Mouse (Mus musculus): ENCODE data around the gene Pan2. TPM values are rescaled to one million over a fixed set of nuclear protein-coding genes. Genes with fewer than 3 reads are reported as not detected.

The Pan2 gene
- total and polyA plus RNA-seq, 2 experiments from 2014 or later, result 13.4 to 19.0 TPM

GRCm38 (mm10) chr10:128262300-128262699 is 40.8 kb upstream of the Pan2 start:
- Histone ChIP-seq H3K9ac (replicated peaks; ENCODE audit: low read length, poor library complexity, severe bottlenecking) (no peak overlapping the region), H3K4me1 (ENCODE audit: insufficient read depth, low read length) (no peaks in the 10 kb centered on the region), H3K4me3 (ENCODE audit: low read depth, low read length) (no peak overlapping the region), H3K36me3 (ENCODE audit: insufficient read depth, low read length) (no peaks in the 10 kb centered on the region), H3K4me2 (ENCODE audit: low read depth, low read length, poor library complexity, severe bottlenecking) (no peak overlapping the region), H3K9me3 (ENCODE audit: low read length) (no peaks in the 10 kb centered on the region), H3K27ac (ENCODE audit: low read depth, low read length) (no peak overlapping the region), H3K27me3 (ENCODE audit: insufficient read depth, low read length) (no peaks in the 10 kb centered on the region)
- ATAC-seq (ENCODE audit: low FRiP score) (no peak), DNase-seq (ENCODE audit: low spot score) (no peak)
- WGBS, result 85% methylated on average over 22 of the region's 22 CpGs
- no peak for TF ChIP-seq CTCF (IDR thresholded peaks at IDR 0.05)

- Histone ChIP-seq H3K27ac (ENCODE audit: low read depth, low read length) (no peak overlapping the region), H3K9ac (replicated peaks; ENCODE audit: low read length, poor library complexity, severe bottlenecking) (no peak overlapping the region), H3K4me2 (ENCODE audit: low read depth, low read length, poor library complexity, severe bottlenecking) (no peak overlapping the region), H3K9me3 (ENCODE audit: low read length) (no peaks in the 10 kb centered on the region), H3K4me1 (ENCODE audit: insufficient read depth, low read length) (no peaks in the 10 kb centered on the region), H3K4me3 (ENCODE audit: low read depth, low read length) (no peak overlapping the region), H3K36me3 (ENCODE audit: insufficient read depth, low read length) (no peaks in the 10 kb centered on the region), H3K27me3 (ENCODE audit: insufficient read depth, low read length) (no peaks in the 10 kb centered on the region)
- 80% methylated on average over 6 of the region's 6 CpGs for WGBS
- DNase-seq (ENCODE audit: low spot score) (no peak), ATAC-seq (ENCODE audit: low FRiP score) (no peak)
- no peak for TF ChIP-seq CTCF (IDR thresholded peaks at IDR 0.05)
These were observed 39.5 kb upstream of the Pan2 start for GRCm38 (mm10) chr10:128263393-128264310.

GRCm38 (mm10) chr10:128268371-128268770 is 34.8 kb upstream of the Pan2 start, which contains the start of gene Apof:
TSS of gene Apof (plus strand) at chr10:128268671.
- Histone ChIP-seq H3K4me2 (ENCODE audit: low read depth, low read length, poor library complexity, severe bottlenecking) (no peak within 1 kb of the TSS), H3K4me3 (ENCODE audit: low read depth, low read length) (no peak within 1 kb of the TSS; the same call in 1 of the 2 replicates), H3K9ac (replicated peaks; ENCODE audit: low read length, poor library complexity, severe bottlenecking) (no peak within 1 kb of the TSS), H3K27me3 (ENCODE audit: insufficient read depth, low read length) (no peaks in the 10 kb centered on the region), H3K4me1 (ENCODE audit: insufficient read depth, low read length) (no peaks in the 10 kb centered on the region), H3K36me3 (ENCODE audit: insufficient read depth, low read length) (no peaks in the 10 kb centered on the region), H3K27ac (ENCODE audit: low read depth, low read length) (no peak within 1 kb of the TSS), H3K9me3 (ENCODE audit: low read length) (no peaks in the 10 kb centered on the region)
- no peak for DNase-seq (ENCODE audit: low spot score)
- 84% methylated on average over 6 of the region's 6 CpGs for WGBS
- TF ChIP-seq CTCF (IDR thresholded peaks at IDR 0.05), result no peak
- ATAC-seq (ENCODE audit: low FRiP score), result no peak

- DNase-seq (ENCODE audit: low spot score) (no peak), ATAC-seq (ENCODE audit: low FRiP score) (no peak)
- peak overlapping the region; percentile 59; the same call in 1 of the 2 replicates for H3K4me2 ChIP-seq (ENCODE audit: low read depth, low read length, poor library complexity, severe bottlenecking)
- no peaks in the 10 kb centered on the region for H3K9me3 ChIP-seq (ENCODE audit: low read length)
- no peak overlapping the region for H3K27ac ChIP-seq (ENCODE audit: low read depth, low read length)
- peak overlapping the region; percentile 82; the same call in 1 of the 2 replicates for H3K4me3 ChIP-seq (ENCODE audit: low read depth, low read length)
- no peaks in the 10 kb centered on the region for H3K4me1 ChIP-seq (ENCODE audit: insufficient read depth, low read length)
- H3K9ac ChIP-seq (replicated peaks; ENCODE audit: low read length, poor library complexity, severe bottlenecking), result no peak overlapping the region
- WGBS, result 93% methylated on average over 16 of the region's 16 CpGs
- TF ChIP-seq CTCF (IDR thresholded peaks at IDR 0.05), result no peak
- no peaks in the 10 kb centered on the region for H3K27me3 ChIP-seq (ENCODE audit: insufficient read depth, low read length)
- no peaks in the 10 kb centered on the region for H3K36me3 ChIP-seq (ENCODE audit: insufficient read depth, low read length)
These were observed 33.8 kb upstream of the Pan2 start for GRCm38 (mm10) chr10:128269206-128269910.

GRCm38 (mm10) chr10:128270287-128270841 is 32.8 kb upstream of the Pan2 start, which contains the start of gene Stat2:
TSS of gene Stat2 (plus strand) at chr10:128270559.
- peak within 1 kb of the TSS; percentile 59 for H3K4me2 ChIP-seq (ENCODE audit: low read depth, low read length, poor library complexity, severe bottlenecking)
- no peaks in the 10 kb centered on the region for H3K9me3 ChIP-seq (ENCODE audit: low read length)
- H3K27me3 ChIP-seq (ENCODE audit: insufficient read depth, low read length), result no peaks in the 10 kb centered on the region
- no peaks in the 10 kb centered on the region for H3K4me1 ChIP-seq (ENCODE audit: insufficient read depth, low read length)
- H3K27ac ChIP-seq (ENCODE audit: low read depth, low read length), result peak within 1 kb of the TSS; percentile 68
- H3K36me3 ChIP-seq (ENCODE audit: insufficient read depth, low read length), result no peaks in the 10 kb centered on the region
- ATAC-seq (ENCODE audit: low FRiP score) (peak; percentile 99), DNase-seq (ENCODE audit: low spot score) (peak; percentile 99)
- peak within 1 kb of the TSS; percentile 82 for H3K4me3 ChIP-seq (ENCODE audit: low read depth, low read length)
- peak within 1 kb of the TSS; percentile 68 for H3K9ac ChIP-seq (replicated peaks; ENCODE audit: low read length, poor library complexity, severe bottlenecking)
- TF ChIP-seq CTCF (IDR thresholded peaks at IDR 0.05), result no peak
- WGBS, result under 1% methylated on average over 43 of the region's 43 CpGs

All from midbrain, postnatal 0 days (tissue).